Mouse (Mus musculus) heart, embryonic 11.5 days (tissue): Measurements from ENCODE around the gene Ap3b2. TPM values are rescaled to one million over a fixed set of nuclear protein-coding genes. Genes with fewer than 3 reads are reported as not detected.

Source experiments
- ATAC-seq: fragments of 200-750 bp; cut with Nextera tagmentation; replicated peaks from 2 replicates; pipeline ENCODE4 v1.8.0; 2017; ENCODE audit warnings: moderate library complexity; ENCODE audit not compliant: insufficient number of reproducible peaks, low FRiP score, low TSS enrichment
- H3K27ac ChIP-seq: fragments of 300-500 bp; sonication (generic); 2 replicates; pipeline ENCODE4 v1.5.1; 2014; ENCODE audit warnings: mild to moderate bottlenecking, low read depth, low read length
- H3K27me3 ChIP-seq: fragments of 300-500 bp; sonication (generic); 2 replicates; pipeline ENCODE4 v1.6.1; 2014; ENCODE audit warnings: mild to moderate bottlenecking, low read length, mixed read lengths; ENCODE audit not compliant: control insufficient read depth, insufficient read depth
- H3K36me3 ChIP-seq: fragments of 300-500 bp; sonication (generic); 2 replicates; pipeline ENCODE4 v1.6.1; 2014; ENCODE audit warnings: mild to moderate bottlenecking, low read length, moderate library complexity, mixed read lengths; ENCODE audit not compliant: control insufficient read depth, insufficient read depth
- H3K4me1 ChIP-seq: fragments of 300-500 bp; sonication (generic); 2 replicates; pipeline ENCODE4 v1.6.1; 2014; ENCODE audit warnings: low read length; ENCODE audit not compliant: control insufficient read depth, insufficient read depth
- H3K4me2 ChIP-seq: fragments of 300-500 bp; sonication (generic); 2 replicates; pipeline ENCODE4 v1.6.1; 2014; ENCODE audit warnings: mild to moderate bottlenecking, moderate library complexity
- H3K4me3 ChIP-seq: fragments of 300-500 bp; sonication (generic); 2 replicates; pipeline ENCODE4 v1.5.1; 2014; ENCODE audit warnings: low read depth, low read length
- H3K9ac ChIP-seq: fragments of 300-500 bp; sonication (generic); 2 replicates; pipeline ENCODE4 v1.6.1; 2014; ENCODE audit warnings: mild to moderate bottlenecking, low read depth, low read length, moderate library complexity
- H3K9me3 ChIP-seq: fragments of 300-500 bp; sonication (generic); replicated peaks from 2 replicates; pipeline ENCODE4 v1.6.1; 2016; ENCODE audit warnings: low read length; ENCODE audit not compliant: control insufficient read depth
- WGBS: fragments of 180-500 bp; shearing (Covaris S2); extraction: QIAGEN DNeasy Blood & Tissue Kit; methylation state at CpG from one replicate; pipeline ENCODE4 v1.1.7; 2014; ENCODE audit not compliant: insufficient replicate concordance; 5-methylcytosine and 5-hydroxymethylcytosine counted together
- polyA plus RNA-seq: library from polyadenylated mRNA; unstranded; fragments of >200 nt; fragmentation: Nextera tagmentation; extraction: Ambion mirVana; gene quantifications from 2 replicates; pipeline ENCODE4 v1.2.1, GENCODE M21; 2014

The Ap3b2 gene
- 11.4 and 15.0 TPM in 2 replicates for polyA plus RNA-seq

GRCm38 (mm10) chr7:81493331-81494021 is at the start of gene Ap3b2:
Gene Ap3b2 (minus strand): TSS chr7:81493925.
- whole genome bisulfite sequencing: under 1% methylated on average over 57 of the region's 57 CpGs
- 0 out of 2 replicates have a peak, but pooled peaks cover 4% of the 10 kb centered on the region for H3K4me1 ChIP-seq
- ATAC-seq: peak; percentile 55
- H3K36me3 ChIP-seq: no peaks in the 10 kb centered on the region
- peak within 1 kb of the TSS; percentile 90 for H3K4me2 ChIP-seq
- no peak within 1 kb of the TSS for H3K9ac ChIP-seq
- peaks cover 39% of the 10 kb centered on the region for H3K27me3 ChIP-seq
- no peak within 1 kb of the TSS for H3K27ac ChIP-seq
- H3K9me3 ChIP-seq: no peaks in the 10 kb centered on the region
- H3K4me3 ChIP-seq: peak within 1 kb of the TSS; percentile 62

- H3K36me3 ChIP-seq: peaks cover 5% of the 10 kb centered on the region; the same call in 1 of the 2 replicates
- H3K4me3 ChIP-seq: no peak overlapping the region
- 76% methylated on average over 8 of the region's 8 CpGs for WGBS
- H3K9me3 ChIP-seq: no peaks in the 10 kb centered on the region
- no peak overlapping the region for H3K27ac ChIP-seq
- no peaks in the 10 kb centered on the region for H3K4me1 ChIP-seq
- H3K27me3 ChIP-seq: no peaks in the 10 kb centered on the region
- H3K4me2 ChIP-seq: no peak overlapping the region
- H3K9ac ChIP-seq: no peak overlapping the region
- ATAC-seq: no peak
Measured at GRCm38 (mm10) chr7:81542934-81543333, 49.2 kb upstream of the Ap3b2 start.

- Histone ChIP-seq H3K36me3 (peaks cover 5% of the 10 kb centered on the region; the same call in 1 of the 2 replicates), H3K9ac (no peak overlapping the region)
- WGBS: 82% methylated on average over 7 of the region's 7 CpGs
Measured at GRCm38 (mm10) chr7:81541924-81542524, 48.3 kb upstream of the Ap3b2 start.

DNA sequence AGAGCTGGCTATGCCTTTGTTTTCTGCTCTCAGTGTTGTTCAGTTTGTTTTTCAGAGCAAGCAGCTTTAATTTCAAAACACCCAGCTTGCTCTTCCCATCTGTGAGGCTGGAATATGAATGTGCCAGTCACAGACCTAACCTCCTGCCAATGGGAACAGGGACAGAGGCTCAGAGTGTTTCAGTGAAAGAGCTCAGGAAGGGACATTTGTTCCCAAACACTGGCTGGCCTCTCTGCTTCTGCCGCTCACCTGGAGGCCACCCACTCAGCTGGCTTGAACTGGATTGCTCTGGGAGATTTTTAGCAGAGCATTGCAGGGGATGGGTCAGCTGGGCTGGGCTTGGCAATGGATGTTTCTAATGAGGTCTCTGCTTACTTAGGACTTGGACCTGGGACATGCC is 47.3 kb upstream of the Ap3b2 start:
- H3K4me3 ChIP-seq: no peak overlapping the region
- peaks cover 12% of the 10 kb centered on the region for H3K36me3 ChIP-seq
- H3K9ac ChIP-seq: no peak overlapping the region
- ATAC-seq: no peak
- H3K4me1 ChIP-seq: no peaks in the 10 kb centered on the region
- no peak overlapping the region for H3K4me2 ChIP-seq
- no peaks in the 10 kb centered on the region for H3K27me3 ChIP-seq
- H3K27ac ChIP-seq: no peak overlapping the region
- no peaks in the 10 kb centered on the region for H3K9me3 ChIP-seq
- whole genome bisulfite sequencing: 67% methylated on average over 1 of the region's 1 CpGs

More at GRCm38 (mm10) chr7:81541924-81542524, 48.3 kb upstream of the Ap3b2 start:
- ATAC-seq: no peak
- no peaks in the 10 kb centered on the region for H3K27me3 ChIP-seq
- no peaks in the 10 kb centered on the region for H3K9me3 ChIP-seq
- no peak overlapping the region for H3K27ac ChIP-seq
- H3K4me3 ChIP-seq: no peak overlapping the region
- H3K4me2 ChIP-seq: no peak overlapping the region
- H3K4me1 ChIP-seq: no peaks in the 10 kb centered on the region

DNA sequence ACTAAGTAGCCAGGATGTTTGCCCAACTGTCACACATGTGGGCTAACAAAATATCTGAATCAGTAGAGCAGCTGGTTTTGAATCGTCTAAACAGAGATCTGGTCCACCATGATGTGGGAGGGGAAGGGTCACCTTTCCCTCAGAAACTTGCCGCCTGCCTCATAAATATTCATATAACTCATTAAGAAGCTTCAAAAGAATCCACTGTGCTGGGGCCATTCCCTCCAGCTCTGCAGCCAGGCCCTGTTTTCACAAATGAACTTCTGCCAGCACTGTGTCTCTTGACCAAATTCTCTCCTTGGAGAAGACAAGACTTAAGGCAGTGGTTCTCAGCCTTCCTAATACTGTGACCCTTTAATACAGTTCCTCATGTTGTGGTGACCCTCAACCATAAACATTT is 45.8 kb upstream of the Ap3b2 start:
- whole genome bisulfite sequencing: 41% methylated on average over 2 of the region's 2 CpGs
- Histone ChIP-seq H3K4me2 (no peak overlapping the region), H3K9me3 (0 out of 2 replicates have a peak, but pooled peaks cover 3% of the 10 kb centered on the region), H3K4me1 (no peaks in the 10 kb centered on the region), H3K27ac (no peak overlapping the region), H3K36me3 (peaks cover 23% of the 10 kb centered on the region), H3K4me3 (no peak overlapping the region), H3K9ac (no peak overlapping the region), H3K27me3 (no peaks in the 10 kb centered on the region)
- no peak for ATAC-seq

GRCm38 (mm10) chr7:81538070-81538675 is 44.4 kb upstream of the Ap3b2 start:
- 81% methylated on average over 2 of the region's 2 CpGs for WGBS
- no peaks in the 10 kb centered on the region for H3K4me1 ChIP-seq
- H3K4me2 ChIP-seq: no peak overlapping the region
- H3K4me3 ChIP-seq: no peak overlapping the region
- H3K27me3 ChIP-seq: no peaks in the 10 kb centered on the region
- H3K9me3 ChIP-seq: peaks cover 3% of the 10 kb centered on the region; the same call in 1 of the 2 replicates
- no peak overlapping the region for H3K27ac ChIP-seq
- ATAC-seq: no peak
- peaks cover 37% of the 10 kb centered on the region for H3K36me3 ChIP-seq
- no peak overlapping the region for H3K9ac ChIP-seq

DNA sequence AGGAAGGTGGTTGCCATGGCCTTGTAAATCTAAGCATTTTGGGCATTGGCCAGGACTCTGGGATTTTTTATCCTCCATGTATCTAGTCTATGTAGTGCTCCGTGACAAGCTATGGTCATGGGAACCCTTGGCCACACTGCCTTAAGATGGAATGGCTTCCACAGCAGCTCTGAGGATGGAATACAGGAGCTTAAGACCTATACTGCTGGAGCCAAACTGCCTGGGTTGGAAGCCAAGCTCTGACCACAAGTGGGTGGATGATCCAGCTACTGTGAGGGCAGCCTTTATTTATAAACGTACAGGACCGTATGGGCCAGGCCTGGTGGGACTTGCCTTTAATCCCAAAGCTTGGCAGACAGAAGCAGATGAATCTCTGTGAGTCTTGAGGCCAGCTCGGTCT is 42.8 kb upstream of the Ap3b2 start:
- Histone ChIP-seq H3K9ac (no peak overlapping the region), H3K9me3 (peaks cover 3% of the 10 kb centered on the region; the same call in 1 of the 2 replicates), H3K4me1 (no peaks in the 10 kb centered on the region), H3K27ac (no peak overlapping the region), H3K4me2 (no peak overlapping the region), H3K27me3 (no peaks in the 10 kb centered on the region), H3K36me3 (peaks cover 50% of the 10 kb centered on the region), H3K4me3 (no peak overlapping the region)
- ATAC-seq: no peak
- WGBS: 95% methylated on average over 4 of the region's 4 CpGs

- H3K4me2 ChIP-seq: no peak overlapping the region
- no peaks in the 10 kb centered on the region for H3K27me3 ChIP-seq
- no peak overlapping the region for H3K9ac ChIP-seq
- peaks cover 3% of the 10 kb centered on the region; the same call in 1 of the 2 replicates for H3K9me3 ChIP-seq
- no peak overlapping the region for H3K4me3 ChIP-seq
- H3K27ac ChIP-seq: no peak overlapping the region
- peaks cover 61% of the 10 kb centered on the region for H3K36me3 ChIP-seq
- H3K4me1 ChIP-seq: no peaks in the 10 kb centered on the region
- ATAC-seq: no peak
- WGBS: 93% methylated on average over 1 of the region's 1 CpGs
Measured at GRCm38 (mm10) chr7:81531462-81531861, 37.7 kb upstream of the Ap3b2 start.
